Mouse (Mus musculus) limb, embryonic 11.5 days (tissue): ENCODE data around the gene Pde3a. TPM values are rescaled to one million over a fixed set of nuclear protein-coding genes. Genes with fewer than 3 reads are reported as not detected.

Experiments
- ATAC-seq: fragments of 200-750 bp; cut with Nextera tagmentation; 2 replicates; pipeline ENCODE4 v1.8.0; 2017; ENCODE audit warnings: low read depth; ENCODE audit not compliant: insufficient number of reproducible peaks, low FRiP score, low TSS enrichment
- DNase-seq: peaks from one replicate; pipeline ENCODE4 v3.0.0-alpha.2; 2015; ENCODE audit warnings: low spot score
- H3K27ac ChIP-seq: fragments of 300-500 bp; sonication (generic); replicated peaks from 2 replicates; pipeline ENCODE4 v1.5.1; 2014; ENCODE audit warnings: low read depth, mild to moderate bottlenecking, low read length
- H3K27me3 ChIP-seq: fragments of 300-500 bp; sonication (generic); 2 replicates; pipeline ENCODE4 v1.6.1; 2014; ENCODE audit warnings: mild to moderate bottlenecking, low read length, mixed read lengths; ENCODE audit not compliant: control insufficient read depth, insufficient read depth
- H3K36me3 ChIP-seq: fragments of 300-500 bp; sonication (generic); 2 replicates; pipeline ENCODE4 v1.6.1; 2014; ENCODE audit warnings: mild to moderate bottlenecking, low read length, moderate library complexity, mixed read lengths; ENCODE audit not compliant: control insufficient read depth, insufficient read depth
- H3K4me1 ChIP-seq: fragments of 300-500 bp; sonication (generic); 2 replicates; pipeline ENCODE4 v1.6.1; 2014; ENCODE audit warnings: low read length, mixed read lengths; ENCODE audit not compliant: control insufficient read depth, insufficient read depth
- H3K4me2 ChIP-seq: fragments of 300-500 bp; sonication (generic); 2 replicates; pipeline ENCODE4 v1.6.1; 2014; ENCODE audit warnings: low read depth, mild to moderate bottlenecking, moderate library complexity; ENCODE audit not compliant: severe bottlenecking
- H3K4me3 ChIP-seq: fragments of 300-500 bp; sonication (generic); 2 replicates; pipeline ENCODE4 v1.5.1; 2014; ENCODE audit warnings: low read depth, low read length
- H3K9ac ChIP-seq: fragments of 300-500 bp; sonication (generic); 2 replicates; pipeline ENCODE4 v1.6.1; 2014; ENCODE audit warnings: mild to moderate bottlenecking, low read length
- H3K9me3 ChIP-seq: fragments of 300-500 bp; sonication (generic); 2 replicates; pipeline ENCODE4 v1.6.1; 2016; ENCODE audit warnings: low read length; ENCODE audit not compliant: control insufficient read depth
- WGBS: fragments of 180-500 bp; shearing (Covaris S2); extraction: QIAGEN DNeasy Blood & Tissue Kit; methylation state at CpG from one replicate; pipeline ENCODE4 v1.1.7; 2014; 5-methylcytosine and 5-hydroxymethylcytosine counted together
- polyA plus RNA-seq: library from polyadenylated mRNA; unstranded; fragments of >200 nt; fragmentation: Nextera tagmentation; extraction: Ambion mirVana; gene quantifications from 2 replicates; pipeline ENCODE4 v1.2.1, GENCODE M21; 2014

Gene Pde3a
- polyA plus RNA-seq, 1 experiment from 2014 or later, result 3.3 TPM

DNA sequence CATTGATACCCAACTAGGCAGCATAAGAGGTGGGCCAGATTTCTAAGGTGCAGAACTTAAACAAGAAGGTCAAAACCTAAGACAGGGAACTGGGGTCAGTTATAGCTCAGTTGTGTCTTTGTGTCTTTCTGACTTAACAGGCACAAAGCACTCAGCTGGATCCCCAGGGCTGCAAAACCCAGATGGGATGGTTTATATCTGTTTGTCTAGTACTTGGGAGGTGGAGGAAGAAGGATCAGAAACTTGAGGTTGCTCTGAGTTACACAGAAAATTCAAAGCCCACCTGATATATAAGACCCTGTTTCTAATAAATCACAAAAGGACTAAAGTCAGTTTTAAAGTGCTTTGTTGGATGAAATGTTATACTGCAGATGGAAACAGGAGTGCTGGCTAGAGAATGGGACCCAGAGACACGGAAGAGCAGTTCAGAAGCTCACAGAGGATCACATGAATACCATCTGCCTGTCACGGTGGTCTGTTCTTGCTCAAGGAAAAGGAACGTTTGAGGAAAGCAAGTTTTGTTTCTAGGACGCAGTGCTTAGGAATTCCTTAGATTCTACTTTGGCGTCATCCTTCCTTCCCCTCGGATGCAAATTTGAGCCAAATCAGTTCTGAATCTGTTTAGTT is 16.2 kb upstream of the Pde3a start:
- Histone ChIP-seq H3K27ac (no peak overlapping the region), H3K4me2 (no peak overlapping the region), H3K9ac (no peak overlapping the region), H3K9me3 (no peaks in the 10 kb centered on the region), H3K4me1 (no peaks in the 10 kb centered on the region), H3K4me3 (no peak overlapping the region), H3K36me3 (no peaks in the 10 kb centered on the region), H3K27me3 (no peaks in the 10 kb centered on the region)
- DNase-seq (no peak), ATAC-seq (no peak)
- WGBS, result 73% methylated on average over 6 of the region's 6 CpGs

DNA sequence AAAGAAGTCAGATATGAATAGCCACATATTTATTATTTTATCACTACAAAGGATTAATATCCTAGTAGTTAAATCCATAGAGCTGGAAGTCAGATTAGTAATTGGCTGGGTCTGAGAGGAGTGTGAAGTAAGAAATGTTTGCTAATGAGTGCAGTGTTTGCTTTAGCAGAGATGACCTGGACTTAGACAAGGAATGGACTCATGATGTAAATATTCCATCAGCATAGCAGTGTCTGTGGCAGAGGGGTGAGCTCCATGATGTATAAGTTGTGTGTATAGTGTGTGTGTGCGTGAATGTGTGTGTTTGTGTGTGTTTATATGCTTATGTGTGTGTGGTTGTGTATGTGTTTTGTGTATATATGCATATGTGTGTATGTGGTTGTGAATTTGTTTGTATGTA is 7.3 kb upstream of the Pde3a start:
- H3K27ac ChIP-seq, result no peak overlapping the region
- H3K36me3 ChIP-seq, result no peaks in the 10 kb centered on the region
- H3K27me3 ChIP-seq, result no peaks in the 10 kb centered on the region
- no peak overlapping the region for H3K4me3 ChIP-seq
- H3K4me2 ChIP-seq, result no peak overlapping the region
- H3K9me3 ChIP-seq, result no peaks in the 10 kb centered on the region
- H3K9ac ChIP-seq, result no peak overlapping the region
- ATAC-seq (no peak), DNase-seq (no peak)
- H3K4me1 ChIP-seq, result no peaks in the 10 kb centered on the region; the same call in 1 of the 2 replicates
- 96% methylated on average over 1 of the region's 1 CpGs for WGBS

DNA sequence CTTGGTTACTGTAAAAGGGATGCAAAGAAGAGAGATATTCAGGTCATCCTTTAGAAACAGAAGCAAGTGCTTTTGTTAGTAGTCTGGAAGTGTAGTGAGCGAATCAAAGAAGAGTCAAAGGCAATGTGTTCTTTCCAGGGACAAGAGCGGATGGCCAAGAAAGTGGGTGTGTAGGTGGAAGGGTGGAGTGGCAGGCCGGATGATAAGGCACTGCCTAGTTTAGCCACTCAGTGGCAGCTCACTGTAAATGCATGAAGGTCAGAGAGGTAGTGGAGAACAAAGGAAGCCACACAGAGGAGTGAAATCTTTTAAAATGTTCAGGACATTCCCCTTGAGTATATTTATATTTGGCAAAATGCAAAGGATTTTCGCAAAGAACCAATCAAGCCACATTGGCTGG is 4.0 kb upstream of the Pde3a start:
- H3K9me3 ChIP-seq, result no peaks in the 10 kb centered on the region
- no peaks in the 10 kb centered on the region for H3K27me3 ChIP-seq
- H3K4me2 ChIP-seq, result no peak overlapping the region
- H3K4me3 ChIP-seq, result no peak overlapping the region
- H3K36me3 ChIP-seq, result no peaks in the 10 kb centered on the region
- peaks cover 6% of the 10 kb centered on the region for H3K4me1 ChIP-seq
- H3K27ac ChIP-seq, result no peak overlapping the region
- 83% methylated on average over 4 of the region's 4 CpGs for WGBS
- ATAC-seq, result no peak
- no peak for DNase-seq
- H3K9ac ChIP-seq, result no peak overlapping the region

DNA sequence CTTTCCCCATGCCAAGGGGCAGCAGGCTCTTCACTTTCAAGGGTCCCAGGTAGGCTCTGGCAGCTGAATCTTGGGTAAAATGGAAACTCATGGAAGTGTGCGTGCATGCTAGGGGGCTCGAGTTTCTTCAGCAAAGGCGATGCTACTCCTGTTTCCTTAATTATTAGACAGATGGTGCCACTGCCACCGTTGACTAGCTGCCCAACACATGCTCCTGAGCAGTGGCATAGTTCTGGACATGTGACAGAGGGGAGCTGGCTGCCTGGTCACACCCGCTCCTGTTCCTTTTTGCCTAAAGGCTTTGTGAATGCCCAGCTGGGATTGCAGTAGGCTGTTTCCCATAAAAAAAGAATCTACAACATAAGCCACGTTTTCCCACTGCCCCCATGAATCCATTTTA is 2.7 kb upstream of the Pde3a start:
- Histone ChIP-seq H3K36me3 (no peaks in the 10 kb centered on the region), H3K4me3 (no peak overlapping the region), H3K27ac (no peak overlapping the region), H3K4me2 (no peak overlapping the region), H3K4me1 (peaks cover 6% of the 10 kb centered on the region), H3K9me3 (no peaks in the 10 kb centered on the region), H3K9ac (no peak overlapping the region), H3K27me3 (no peaks in the 10 kb centered on the region)
- DNase-seq (no peak), ATAC-seq (no peak)
- 36% methylated on average over 6 of the region's 6 CpGs for WGBS

DNA sequence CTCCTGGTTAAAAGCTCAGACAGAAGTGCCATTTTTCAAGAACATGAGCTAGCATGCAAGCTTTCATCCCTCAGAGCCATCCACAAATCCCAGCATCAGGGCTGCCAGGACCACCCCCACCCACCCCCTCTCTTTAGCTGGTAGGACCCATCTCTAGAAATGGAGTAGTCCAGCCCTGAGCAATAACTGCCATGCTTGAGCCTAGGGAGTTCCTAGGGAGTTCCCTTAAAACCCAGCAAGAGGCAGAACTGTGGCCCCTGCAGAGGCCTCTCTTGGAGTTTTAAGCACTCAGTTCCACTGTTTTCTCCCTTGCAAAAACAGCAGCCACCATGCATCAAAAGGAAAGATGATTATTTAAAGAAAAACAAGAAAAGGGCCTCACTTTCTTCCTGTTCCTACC is 988 bp upstream of the Pde3a start:
- ATAC-seq (no peak), DNase-seq (no peak)
- H3K4me2 ChIP-seq, result peak overlapping the region; percentile 26
- H3K36me3 ChIP-seq, result no peaks in the 10 kb centered on the region
- peak overlapping the region; percentile 14; the same call in 1 of the 2 replicates for H3K4me3 ChIP-seq
- no peaks in the 10 kb centered on the region for H3K9me3 ChIP-seq
- no peak overlapping the region for H3K27ac ChIP-seq
- H3K4me1 ChIP-seq, result peaks cover 13% of the 10 kb centered on the region
- H3K27me3 ChIP-seq, result no peaks in the 10 kb centered on the region
- H3K9ac ChIP-seq, result no peak overlapping the region

DNA sequence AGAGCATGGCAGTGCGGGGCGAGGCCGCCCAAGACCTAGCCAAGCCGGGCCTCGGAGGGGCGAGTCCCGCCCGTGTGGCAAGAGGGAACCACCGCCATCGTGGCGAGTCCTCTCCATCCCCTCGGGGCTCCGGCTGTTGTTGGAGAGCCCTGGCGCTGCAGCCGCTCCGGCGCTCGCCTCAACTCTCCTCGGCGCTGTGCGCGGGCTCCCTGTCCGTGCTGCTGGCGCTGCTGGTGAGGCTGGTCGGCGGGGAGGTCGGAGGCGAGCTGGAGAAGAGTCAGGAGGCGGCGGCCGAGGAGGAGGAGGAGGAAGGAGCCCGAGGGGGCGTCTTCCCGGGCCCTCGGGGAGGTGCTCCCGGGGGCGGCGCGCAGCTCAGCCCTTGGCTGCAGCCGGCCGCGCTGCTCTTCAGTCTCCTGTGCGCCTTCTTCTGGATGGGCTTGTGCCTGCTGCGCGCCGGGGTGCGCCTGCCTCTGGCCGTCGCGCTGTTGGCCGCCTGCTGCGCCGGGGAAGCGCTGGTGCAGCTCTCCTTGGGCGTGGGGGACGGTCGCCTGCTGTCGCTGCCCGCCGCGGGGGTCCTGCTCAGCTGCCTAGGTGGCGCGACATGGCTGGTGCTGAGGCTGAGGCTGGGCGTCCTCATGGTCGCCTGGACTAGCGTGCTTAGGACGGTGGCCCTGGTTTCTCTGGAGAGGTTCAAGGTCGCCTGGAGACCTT is 671 bp downstream of the Pde3a start:
- ATAC-seq, result peak; percentile 74

DNA sequence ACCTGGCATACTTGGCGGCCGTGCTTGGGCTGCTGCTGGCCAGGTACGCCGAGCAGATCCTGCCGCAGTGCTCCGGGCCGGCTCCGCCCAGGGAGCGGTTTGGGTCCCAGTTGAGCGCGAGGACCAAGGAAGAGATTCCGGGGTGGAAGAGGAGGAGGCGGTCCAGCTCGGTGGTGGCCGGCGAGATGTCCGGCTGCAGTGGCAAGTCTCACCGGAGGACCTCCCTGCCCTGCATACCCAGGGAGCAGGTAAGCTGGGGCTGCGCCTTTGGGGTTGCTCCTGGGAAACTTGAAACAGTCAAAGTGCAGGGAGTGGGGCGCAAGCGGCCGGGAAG is 1.2 kb downstream of the Pde3a start:
- H3K27me3 ChIP-seq, result no peaks in the 10 kb centered on the region
- no peaks in the 10 kb centered on the region for H3K36me3 ChIP-seq
- H3K27ac ChIP-seq, result no peak overlapping the region
- H3K9ac ChIP-seq, result peak overlapping the region; percentile 79
- WGBS, result under 1% methylated on average over 22 of the region's 22 CpGs
- ATAC-seq (peak; percentile 49; the same call in 1 of the 2 replicates), DNase-seq (peak; percentile 62)
- H3K9me3 ChIP-seq, result no peaks in the 10 kb centered on the region
- H3K4me2 ChIP-seq, result peak overlapping the region; percentile 95
- peaks cover 13% of the 10 kb centered on the region for H3K4me1 ChIP-seq
- peak overlapping the region; percentile 73 for H3K4me3 ChIP-seq

More for the DNA sequence above, 671 bp downstream of the Pde3a start:
- DNase-seq, result peak; percentile 80
- under 1% methylated on average over 61 of the region's 68 CpGs for WGBS
- Histone ChIP-seq H3K9ac (peak overlapping the region; percentile 79), H3K27me3 (no peaks in the 10 kb centered on the region), H3K36me3 (no peaks in the 10 kb centered on the region), H3K9me3 (no peaks in the 10 kb centered on the region), H3K4me2 (peak overlapping the region; percentile 95), H3K4me3 (peak overlapping the region; percentile 73), H3K27ac (0 out of 2 replicates have a peak overlapping the region, but pooled peaks have one; percentile 3), H3K4me1 (peaks cover 13% of the 10 kb centered on the region)

DNA sequence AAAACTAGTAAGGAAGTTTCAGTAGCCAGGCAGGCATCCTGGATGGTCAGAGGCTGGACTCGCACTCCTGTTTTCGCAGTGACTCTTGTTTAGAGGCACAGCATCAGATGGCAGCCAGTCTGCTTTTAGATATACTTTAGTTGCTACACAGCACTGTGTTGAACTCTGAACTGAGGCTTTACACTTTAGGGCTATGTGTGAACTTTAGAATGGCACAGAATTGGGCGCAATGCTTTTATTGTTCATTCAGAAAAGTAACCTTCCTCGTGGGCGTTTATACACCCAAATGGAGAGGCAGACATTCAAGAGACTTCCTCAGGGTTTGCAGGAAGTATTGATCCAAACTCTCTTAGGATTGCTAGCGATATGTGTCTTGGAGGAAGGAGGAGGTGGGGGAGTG is 1.9 kb downstream of the Pde3a start:
- ATAC-seq, result no peak
- peak overlapping the region; percentile 95 for H3K4me2 ChIP-seq
- no peaks in the 10 kb centered on the region for H3K27me3 ChIP-seq
- H3K4me1 ChIP-seq, result peaks cover 16% of the 10 kb centered on the region
- peak overlapping the region; percentile 73 for H3K4me3 ChIP-seq
- H3K9ac ChIP-seq, result no peak overlapping the region
- DNase-seq, result no peak
- no peaks in the 10 kb centered on the region for H3K36me3 ChIP-seq
- H3K27ac ChIP-seq, result no peak overlapping the region
- no peaks in the 10 kb centered on the region for H3K9me3 ChIP-seq
- WGBS, result 37% methylated on average over 6 of the region's 6 CpGs
